Mouse (Mus musculus) spleen, adult 2 months (tissue): Measurements from ENCODE around the gene Prss53.

Source experiments
- CTCF ChIP-seq: fragments of 200-500 bp; IDR thresholded peaks from 2 replicates; pipeline ENCODE4 v1.5.1; 2011; ENCODE audit warnings: mild to moderate bottlenecking, inconsistent platforms; ENCODE audit not compliant: insufficient read depth, insufficient read length, insufficient replicate concordance; ENCODE audit errors: extremely low read depth
- POLR2A ChIP-seq: fragments of 200-500 bp; IDR thresholded peaks from 2 replicates; pipeline ENCODE4 v1.6.1; 2011; ENCODE audit warnings: low read depth, low read length, inconsistent platforms

DNA sequence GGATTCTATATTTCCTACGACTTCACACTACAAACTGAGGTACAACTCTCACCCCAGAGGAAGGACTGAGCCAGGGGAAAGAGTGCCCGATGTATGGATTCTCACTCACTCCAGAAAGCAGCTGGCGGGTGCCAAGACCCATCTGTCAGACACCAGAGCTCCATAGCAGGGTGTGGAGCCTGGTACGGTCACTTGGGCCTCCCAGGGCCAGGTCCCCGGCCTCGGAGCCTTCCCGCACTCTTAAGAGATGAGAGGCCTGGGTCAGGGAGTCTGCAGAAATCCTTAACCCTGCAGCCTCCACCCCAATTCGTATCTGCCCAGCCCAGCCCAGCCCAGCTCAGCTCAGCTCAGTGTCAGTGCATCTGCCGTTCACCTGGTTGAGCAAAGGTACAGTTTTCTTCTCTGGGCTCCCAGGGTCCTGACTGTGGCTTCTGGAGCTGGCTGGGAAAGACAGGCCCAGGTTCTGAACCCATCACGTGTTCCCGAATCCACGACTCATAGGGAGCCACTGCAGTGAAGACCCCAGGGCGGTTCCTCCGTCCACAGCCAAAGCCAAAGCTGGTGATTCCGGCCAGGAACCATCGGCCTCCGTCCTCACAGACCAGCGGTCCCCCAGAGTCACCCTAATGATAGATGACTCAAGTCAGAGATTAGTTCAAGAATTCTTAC lies 45.6 kb upstream of the Prss53 start:
- TF ChIP-seq POLR2A (no peak), CTCF (no peak)
